Mouse (Mus musculus): Measurements from ENCODE around the gene Clptm1.

Gene Clptm1

GRCm38 (mm10) chr7:19609641-19610332 is 55.0 kb downstream of the Clptm1 start:
- in situ Hi-C loops (cut with MboI), result loop anchor here (10.0 kb wide), 1 partner anchor 105 kb away; the partner anchor contains the start of gene Tomm40

- in situ Hi-C loops (cut with MboI), result loop anchor here (10.0 kb wide), 1 partner anchor 108 kb away; the partner anchor contains the start of gene Tomm40
Measured at GRCm38 (mm10) chr7:19607291-19607690, 57.5 kb downstream of the Clptm1 start.

DNA sequence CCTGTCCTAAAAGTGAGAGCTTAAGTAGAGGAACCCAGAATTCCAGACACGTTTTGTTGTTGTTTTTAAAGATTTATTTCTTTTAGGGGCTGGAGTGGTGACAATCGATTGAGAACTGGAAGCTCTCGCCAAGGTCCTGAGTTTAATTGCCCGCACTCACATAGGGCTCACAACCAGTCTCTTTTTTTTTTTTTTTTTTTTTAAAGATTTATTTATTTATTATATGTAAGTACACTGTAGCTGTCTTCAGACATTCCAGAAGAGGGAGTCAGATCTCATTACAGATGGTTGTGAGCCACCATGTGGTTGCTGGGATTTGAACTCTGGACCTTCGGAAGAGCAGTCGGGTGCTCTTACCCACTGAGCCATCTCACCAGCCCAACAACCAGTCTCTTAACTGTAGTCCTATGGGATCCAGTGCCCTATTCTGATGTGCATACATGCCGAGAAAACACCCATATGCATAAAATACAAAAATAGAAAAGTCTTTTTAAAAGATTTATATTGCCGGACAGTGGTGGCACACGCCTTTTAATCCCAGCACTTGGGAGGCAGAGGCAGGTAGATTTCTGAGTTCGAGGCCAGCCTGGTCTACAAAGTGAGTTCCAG is 60.1 kb downstream of the Clptm1 start:
- in situ Hi-C loops (cut with MboI), result loop anchor here (10.0 kb wide), 1 partner anchor 110 kb away; the partner anchor contains the start of gene Tomm40

DNA sequence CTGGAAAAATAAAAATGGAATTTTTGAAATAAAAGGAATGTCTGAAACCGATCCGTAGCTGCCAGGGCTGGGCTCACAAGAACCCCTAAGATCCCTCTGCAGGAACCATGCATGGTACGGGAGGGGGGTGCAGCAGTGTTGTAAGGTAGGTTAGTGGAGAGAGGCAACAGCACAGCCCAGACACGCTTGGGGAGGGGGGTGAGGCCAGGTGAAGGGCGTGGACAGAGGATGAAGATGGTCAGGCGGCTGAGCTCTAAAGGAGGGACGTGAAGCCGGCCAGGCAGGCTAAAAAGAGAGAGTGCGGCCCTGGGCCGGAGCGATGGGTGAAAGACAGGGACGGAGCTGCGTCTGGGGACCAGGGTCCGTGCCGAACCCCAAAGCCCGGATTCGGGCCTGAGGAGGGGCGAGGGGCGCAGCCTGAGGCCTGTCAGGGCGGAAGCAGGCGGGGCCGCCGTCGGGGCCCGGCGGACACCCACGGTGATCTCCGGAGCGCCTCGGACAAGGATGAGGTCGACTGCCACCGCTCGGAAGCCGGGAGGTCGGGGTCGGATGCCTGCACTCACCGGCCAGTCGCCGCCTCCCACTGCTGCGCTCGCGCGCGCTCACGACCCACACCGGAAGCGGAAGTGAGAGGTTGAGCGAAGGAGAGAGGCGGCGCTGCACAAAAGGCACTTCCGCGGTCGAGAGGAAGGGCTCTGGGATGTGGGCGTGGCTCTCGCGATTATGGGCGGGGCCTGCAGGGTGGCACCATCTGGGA is 60.8 kb downstream of the Clptm1 start, which contains the start of gene Clasrp:
Gene Clasrp, minus strand, starts transcription at position 638 of the 757 bp plus-strand sequence.
- in situ Hi-C loops (cut with MboI), result loop anchor here (10.0 kb wide), 1 partner anchor 111 kb away; the partner anchor contains the start of gene Tomm40

- in situ Hi-C loops (cut with MboI), result loop anchor here (10.0 kb wide), 1 partner anchor 112 kb away; the partner anchor contains the start of gene Tomm40
Measured at GRCm38 (mm10) chr7:19603055-19603454, 61.8 kb downstream of the Clptm1 start.

DNA sequence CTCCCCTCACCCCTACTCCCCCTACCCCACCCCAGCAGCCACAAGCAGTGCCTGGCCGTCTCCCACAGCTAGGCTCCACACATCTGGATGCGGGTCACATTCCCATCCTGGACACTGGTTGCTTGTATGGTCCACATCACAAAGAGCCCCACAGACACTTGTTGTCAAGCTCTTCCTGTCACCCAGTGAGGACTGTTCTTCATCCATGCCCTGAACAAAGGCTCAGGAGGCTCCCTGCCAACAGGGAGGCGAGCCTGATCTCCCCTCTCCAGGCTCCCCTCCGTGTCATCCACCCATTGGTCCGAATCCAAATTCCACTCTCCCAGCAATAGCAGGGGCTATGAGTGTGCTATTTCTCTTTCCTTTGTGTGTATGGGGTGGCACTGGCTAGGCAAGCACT is 64.3 kb downstream of the Clptm1 start:
- in situ Hi-C loops (cut with MboI), result loop anchor here (10.0 kb wide), 1 partner anchor 114 kb away; the partner anchor contains the start of gene Tomm40

DNA sequence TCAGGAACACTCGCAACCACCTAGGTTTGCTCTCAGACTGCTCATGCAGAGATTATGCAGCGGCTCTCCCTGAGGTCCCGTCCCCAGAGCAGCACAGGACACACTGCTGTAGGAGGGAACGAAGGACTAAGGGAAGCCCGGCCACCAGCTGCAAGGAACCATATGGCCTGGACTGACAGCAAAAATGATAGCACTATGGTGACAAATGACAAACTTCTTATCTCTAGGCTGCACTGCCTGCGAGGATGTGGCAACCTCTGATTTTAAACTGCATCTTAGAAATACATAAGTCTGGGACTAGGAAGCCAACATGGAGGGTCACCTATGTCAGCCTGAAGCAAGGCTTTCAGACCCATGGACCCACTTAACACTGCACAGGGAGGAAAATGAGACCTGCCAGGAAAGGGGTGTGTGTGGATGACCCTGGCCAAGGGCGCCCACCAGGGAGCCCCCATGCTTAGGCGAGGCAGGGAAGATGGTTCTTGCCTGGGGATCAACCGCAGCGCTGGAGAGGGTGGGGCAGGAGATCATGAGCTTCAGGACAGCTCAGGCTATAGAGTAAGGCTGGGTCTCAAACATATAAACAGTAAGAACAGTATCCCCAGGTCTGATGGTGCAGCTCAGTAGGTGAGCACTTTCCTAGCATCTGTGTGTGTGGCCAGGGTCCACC is 71.6 kb downstream of the Clptm1 start:
- in situ Hi-C loops (cut with MboI), result no loop called here

DNA sequence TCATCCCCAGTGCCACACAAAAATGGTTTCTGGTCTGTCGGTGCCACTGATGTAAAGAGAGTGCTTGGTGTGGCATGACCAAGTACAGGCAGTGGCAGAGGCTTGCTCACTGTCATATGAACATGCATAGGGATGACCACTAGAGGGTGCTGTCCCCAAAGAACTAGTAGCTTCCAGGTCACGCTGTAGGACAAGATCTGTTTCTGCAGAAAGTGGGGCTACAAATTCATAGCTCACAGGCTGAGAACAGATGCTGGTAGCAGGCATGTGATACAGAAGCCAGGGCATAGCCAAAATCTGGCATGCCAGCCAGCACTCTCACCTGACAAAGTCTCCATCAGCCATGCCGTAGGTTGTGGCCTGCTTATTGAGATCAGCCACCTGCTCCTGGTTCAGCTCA is 74.9 kb downstream of the Clptm1 start:
- in situ Hi-C loops (cut with MboI), result no loop called here

DNA sequence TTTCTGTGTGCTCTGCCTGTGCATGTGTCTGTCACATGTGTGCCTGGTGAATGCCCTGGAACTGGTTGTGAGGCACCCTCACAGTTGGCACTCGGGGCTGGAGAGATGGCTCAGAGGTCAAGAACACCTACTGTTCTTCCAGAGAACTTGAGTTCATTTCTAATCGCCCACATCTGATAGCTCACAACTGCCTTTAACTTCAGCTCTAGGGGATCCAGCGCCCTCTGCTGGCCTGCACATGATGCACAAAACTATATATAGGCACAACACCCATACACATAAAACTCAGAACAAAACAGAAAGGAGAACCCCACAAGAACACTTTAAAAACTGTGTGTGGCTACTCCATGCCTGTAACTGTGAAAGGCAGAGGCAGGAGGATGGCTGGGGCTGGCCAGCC is 75.6 kb downstream of the Clptm1 start:
- in situ Hi-C loops (cut with MboI), result no loop called here

GRCm38 (mm10) chr7:19586269-19586668 is 78.6 kb downstream of the Clptm1 start:
- in situ Hi-C loops (cut with MboI), result no loop called here
